Mouse (Mus musculus): ENCODE data around the gene H2-Eb1.

DNA sequence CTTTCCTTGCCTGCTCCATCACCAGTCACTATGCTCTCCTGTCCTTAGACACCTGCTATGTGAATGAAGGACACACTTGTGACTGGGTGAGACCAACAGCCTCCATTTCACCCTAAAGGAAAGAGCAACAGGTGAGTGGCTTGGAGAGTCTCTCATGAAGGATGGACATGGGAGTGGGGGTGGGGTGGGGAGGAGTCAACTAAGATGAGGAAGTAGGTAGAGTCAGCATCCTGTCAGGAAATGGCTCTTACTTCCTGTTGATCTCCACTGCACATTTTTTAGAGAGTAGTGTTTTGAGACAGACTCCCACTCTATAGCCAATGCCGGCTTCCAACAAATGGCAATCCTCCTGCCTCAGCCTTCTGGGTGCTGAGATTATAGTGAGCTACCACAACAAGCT, 49.3 kb downstream of the H2-Eb1 start:
- TF ChIP-seq CTCF (IDR thresholded peaks at IDR 0.05; ENCODE audit: extremely low read depth, insufficient read length, insufficient replicate concordance, low read depth, low read length) (no peak), POLR2A (IDR thresholded peaks at IDR 0.05; ENCODE audit: low read depth, low read length) (no peak)
